Mouse (Mus musculus): ENCODE data around the gene Rpl36.

The Rpl36 gene

DNA sequence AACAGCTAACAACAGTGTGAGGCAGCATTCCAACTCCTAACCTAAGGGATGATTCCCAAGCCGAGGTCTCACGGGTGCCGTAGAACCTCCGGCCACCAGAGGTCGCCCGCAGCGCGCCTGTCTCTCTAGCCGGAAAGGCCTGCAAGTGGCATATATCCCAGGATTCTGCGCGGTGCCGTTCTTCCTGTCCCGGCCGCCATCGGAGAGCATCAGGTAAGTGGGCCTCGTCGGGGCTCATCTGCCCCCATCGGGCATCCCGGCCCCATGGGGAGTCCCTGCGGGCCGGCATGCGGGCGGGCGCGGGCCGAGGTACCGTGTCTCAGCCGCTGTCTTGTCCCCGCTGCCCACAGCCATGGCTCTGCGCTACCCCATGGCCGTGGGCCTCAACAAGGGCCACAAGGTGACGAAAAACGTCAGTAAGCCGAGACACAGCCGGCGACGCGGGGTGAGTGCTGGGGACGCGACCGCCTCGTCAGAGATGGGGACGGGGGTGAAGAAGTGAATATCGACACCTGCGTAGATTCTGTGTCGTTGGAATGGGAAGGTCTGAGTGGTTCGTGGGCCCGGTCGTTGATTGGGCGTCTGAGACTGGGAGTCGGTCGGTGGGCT lies at the start of gene Rpl36:
Gene Rpl36 (plus strand): TSS at position 181 of the 609 bp plus-strand sequence.
- peak; percentile 95 to 97 for DNase-seq

DNA sequence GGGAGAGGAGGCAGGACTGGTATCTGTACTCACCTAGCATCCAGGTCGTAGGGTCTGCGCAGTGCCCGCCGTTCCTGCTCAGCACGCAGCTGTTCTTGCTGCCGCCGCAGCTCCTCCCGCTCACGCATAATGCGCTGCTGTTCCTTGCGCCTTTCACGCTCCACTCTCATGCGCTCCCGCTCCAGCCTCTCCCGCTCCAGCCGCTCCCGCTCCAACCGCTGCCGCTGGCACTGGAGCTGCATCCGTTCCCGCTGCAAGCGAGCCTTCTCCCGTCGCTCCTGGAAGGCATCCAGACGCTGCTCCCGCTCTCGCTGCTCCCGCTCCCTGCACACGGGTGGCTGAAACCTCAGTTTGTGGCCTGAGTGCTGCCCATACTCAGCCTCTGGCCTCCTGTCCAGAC lies 46.9 kb upstream of the Rpl36 start:
- no peak for DNase-seq

DNA sequence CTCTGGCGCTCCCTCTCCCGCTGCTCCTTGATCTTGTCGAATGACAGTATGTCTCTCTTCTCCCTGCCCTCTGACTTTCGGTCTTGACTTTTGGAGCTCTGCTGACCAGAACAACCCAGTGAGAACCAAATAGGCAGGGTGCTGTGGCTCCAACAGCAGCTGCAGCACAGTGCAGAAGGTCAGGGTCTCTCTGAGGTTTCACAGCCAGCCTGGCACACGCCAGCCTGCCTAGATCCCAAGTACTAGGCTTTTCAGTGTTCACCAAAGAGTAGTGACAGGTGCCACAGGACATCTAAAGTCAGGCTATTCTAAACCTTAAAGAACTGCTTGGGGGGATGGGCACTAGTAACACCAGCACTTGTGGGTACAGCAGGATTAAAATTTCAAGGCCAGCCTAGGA lies 46.3 kb upstream of the Rpl36 start:
- DNase-seq, result no peak

- DNase-seq, result no peak
These were observed 45.8 kb upstream of the Rpl36 start for GRCm38 (mm10) chr17:56567370-56567769.

DNA sequence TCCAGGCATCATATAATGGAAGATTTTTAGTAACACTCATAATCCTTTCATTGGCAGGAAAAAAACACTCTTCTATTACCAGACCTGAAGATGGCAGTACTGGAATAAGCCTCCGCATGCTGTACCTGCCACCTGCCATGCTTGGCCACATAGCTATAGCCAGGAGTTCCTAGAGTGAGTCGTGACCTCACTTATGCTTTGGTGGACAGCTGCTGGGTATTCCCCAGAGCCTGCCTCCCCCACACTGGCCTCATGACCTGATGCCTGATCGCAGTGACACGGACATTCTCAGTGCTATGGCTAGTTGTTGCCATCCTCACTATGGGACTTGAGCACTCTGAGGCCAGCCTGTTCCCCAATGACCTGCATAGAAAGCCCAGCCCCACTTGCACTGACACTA lies 42.9 kb upstream of the Rpl36 start:
- DNase-seq, result no peak

GRCm38 (mm10) chr17:56572154-56572553 lies 41.1 kb upstream of the Rpl36 start:
- DNase-seq, result no peak

- DNase-seq, result no peak
These were observed 40.3 kb upstream of the Rpl36 start for GRCm38 (mm10) chr17:56572939-56573338.

- DNase-seq, result no peak
These were observed 30.1 kb upstream of the Rpl36 start for GRCm38 (mm10) chr17:56583071-56583470.

GRCm38 (mm10) chr17:56583611-56584256 lies 29.5 kb upstream of the Rpl36 start:
- peak; percentile 61 to 62 for DNase-seq

GRCm38 (mm10) chr17:56584257-56585130 lies 28.7 kb upstream of the Rpl36 start, which contains the start of the genes Safb2 and Safb:
Gene Safb2 (minus strand): TSS chr17:56584585.
Gene Safb (plus strand): TSS chr17:56584825.
- peak; percentile 100 for DNase-seq

- peak in 1 of 2 experiments; percentile 71 for DNase-seq
These were observed 27.9 kb upstream of the Rpl36 start for GRCm38 (mm10) chr17:56585171-56585821.

DNA sequence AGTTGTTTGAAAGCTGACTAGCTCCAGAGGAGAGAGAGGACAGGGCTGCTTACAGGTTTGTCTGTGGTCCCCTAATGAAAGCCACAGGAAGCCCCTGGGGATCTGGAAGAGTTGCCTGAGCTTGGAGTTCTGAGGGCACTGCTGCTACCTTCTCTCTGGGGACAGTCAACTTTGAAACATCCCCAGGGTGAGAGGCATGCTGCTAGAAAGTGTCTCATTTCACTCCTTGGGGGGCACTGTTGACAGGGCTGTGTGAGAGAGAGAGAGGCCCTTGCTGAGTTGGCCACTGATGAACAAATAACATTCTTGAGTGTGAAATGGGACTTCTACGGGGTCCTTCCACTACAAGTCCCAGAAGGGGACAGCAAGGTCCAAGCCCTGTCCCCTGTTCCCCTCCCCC lies 25.4 kb upstream of the Rpl36 start:
- DNase-seq, result no peak

GRCm38 (mm10) chr17:56588921-56589320 lies 24.3 kb upstream of the Rpl36 start:
- DNase-seq, result no peak

DNA sequence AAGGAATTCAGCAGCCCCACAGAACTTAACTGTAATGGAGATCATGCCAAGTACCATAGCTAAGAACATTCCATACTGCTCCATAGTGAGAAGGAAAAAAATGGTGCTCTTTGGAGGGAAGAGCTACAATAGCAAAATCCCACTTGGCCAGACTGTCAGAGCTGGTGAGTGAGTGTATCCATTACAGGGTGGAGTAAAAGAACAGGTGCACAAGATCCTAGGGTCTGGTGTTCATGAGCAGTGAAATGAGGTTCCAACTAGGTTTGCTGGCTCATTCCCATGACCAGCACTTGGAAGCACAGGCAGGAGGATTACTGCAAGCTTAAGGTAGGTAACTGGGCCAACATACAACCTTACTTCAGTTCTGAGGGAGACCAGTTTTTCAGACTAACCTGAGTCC lies 20.7 kb upstream of the Rpl36 start:
- DNase-seq, result no peak

GRCm38 (mm10) chr17:56593527-56594271 lies 19.5 kb upstream of the Rpl36 start:
- DNase-seq, result peak; percentile 22 to 77

DNA sequence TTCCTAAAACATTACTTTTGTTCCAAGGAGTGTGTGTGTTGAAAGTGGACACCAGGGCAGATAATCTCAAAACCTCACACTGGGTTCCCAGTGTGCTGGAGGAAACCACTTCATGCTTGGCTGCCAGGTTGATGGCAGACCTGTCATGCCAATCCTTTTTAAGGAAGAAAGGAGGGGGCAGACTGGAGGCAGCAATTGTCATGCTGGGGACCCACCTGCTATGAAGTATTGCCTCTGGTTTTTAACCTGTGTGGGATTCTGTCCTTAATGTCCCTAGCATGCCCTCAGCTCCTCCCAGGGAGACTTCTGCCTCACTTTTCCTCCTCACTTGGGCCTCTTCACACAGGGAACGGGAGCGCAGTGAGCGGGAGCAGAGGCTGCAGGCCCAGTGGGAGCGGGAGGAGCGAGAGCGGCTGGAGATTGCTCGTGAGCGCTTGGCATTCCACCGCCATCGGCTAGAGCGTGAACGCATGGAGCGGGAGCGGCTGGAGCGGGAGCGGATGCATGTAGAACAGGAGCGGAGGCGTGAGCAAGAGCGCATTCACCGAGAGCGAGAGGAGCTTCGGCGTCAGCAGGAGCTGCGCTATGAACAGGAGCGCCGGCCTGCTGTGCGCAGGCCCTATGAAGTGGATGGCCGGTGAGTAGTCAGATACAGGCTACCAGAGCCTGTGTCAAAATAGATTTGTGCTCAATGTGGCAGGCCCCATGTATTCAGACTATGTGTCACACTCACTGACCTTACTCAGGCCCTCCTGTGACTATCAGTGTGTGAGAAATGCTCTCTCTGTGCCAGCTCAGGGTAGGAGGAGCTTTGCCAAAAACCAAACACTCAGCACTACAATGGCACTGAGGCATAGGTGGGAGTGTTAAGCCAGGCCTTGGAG lies 9.8 kb upstream of the Rpl36 start:
- DNase-seq, result peak in 1 of 2 experiments; percentile 18

DNA sequence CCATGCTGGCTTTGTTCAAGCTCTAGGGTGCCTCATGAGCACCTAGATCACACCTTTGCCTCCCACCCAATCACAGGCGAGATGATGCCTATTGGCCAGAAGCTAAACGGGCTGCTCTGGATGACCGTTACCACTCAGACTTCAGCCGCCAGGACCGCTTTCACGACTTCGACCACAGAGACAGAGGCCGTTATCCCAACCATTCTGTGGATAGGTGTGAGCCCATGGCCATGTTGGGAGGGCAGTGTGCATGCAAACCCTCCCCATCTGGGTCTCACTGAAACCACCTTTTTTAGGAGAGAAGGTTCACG lies 9.2 kb upstream of the Rpl36 start:
- peak in 1 of 2 experiments; percentile 19 for DNase-seq

GRCm38 (mm10) chr17:56604422-56604821 lies 8.8 kb upstream of the Rpl36 start:
- no peak for DNase-seq

DNA sequence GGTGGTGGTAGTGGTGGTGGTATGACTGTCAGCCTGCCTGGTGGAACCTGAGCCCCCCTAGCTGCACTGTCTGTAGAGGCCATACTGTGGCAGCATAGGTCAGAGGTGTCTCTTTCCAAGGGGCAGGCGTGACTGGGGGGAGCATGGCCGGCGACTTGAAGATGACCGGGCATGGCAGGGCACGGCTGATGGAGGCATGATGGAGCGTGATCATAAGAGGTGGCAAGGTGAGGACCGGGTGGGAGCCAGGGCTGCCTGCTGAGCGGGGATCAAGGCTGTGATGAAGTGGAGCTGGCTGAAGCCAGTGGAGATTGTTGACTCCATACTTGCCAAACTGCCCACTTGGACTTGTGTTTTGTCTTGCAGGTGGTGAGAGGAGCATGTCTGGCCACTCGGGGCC lies 7.8 kb upstream of the Rpl36 start:
- no peak for DNase-seq

DNA sequence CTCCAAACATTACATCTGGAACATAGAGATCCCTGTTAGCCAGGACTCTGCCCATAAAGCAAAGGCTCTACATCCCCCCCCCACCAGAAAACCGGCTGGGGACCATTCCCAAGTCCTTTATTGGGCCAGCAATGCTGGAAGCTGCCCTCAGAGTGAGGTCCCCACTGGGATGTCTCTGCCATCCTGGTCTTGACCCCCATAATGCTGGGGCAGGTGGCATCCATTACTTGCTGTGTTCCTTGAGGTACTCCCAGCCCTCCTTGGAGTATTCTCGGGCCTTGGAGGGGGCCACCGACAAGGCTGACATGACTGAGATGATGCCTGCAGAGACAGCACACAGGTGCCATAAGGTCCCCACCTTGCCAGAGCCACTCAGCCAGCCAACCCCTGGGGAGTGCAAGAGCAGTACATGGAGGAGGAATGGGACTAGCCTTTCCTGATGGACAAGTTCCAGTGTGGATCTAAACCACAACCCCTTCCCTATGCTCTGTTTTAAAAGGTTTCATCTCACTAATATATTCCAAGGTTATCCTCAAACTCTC lies 5.6 kb upstream of the Rpl36 start:
- no peak for DNase-seq

GRCm38 (mm10) chr17:56608699-56609098 lies 4.5 kb upstream of the Rpl36 start:
- DNase-seq, result no peak

Data from lung, postnatal 4 days (tissue).